Mouse (Mus musculus): Measurements from ENCODE around the gene Meis1.

- TF ChIP-seq POLR2A (IDR thresholded peaks at IDR 0.05; ENCODE audit: insufficient read depth, low read length) (no peak), CTCF (IDR thresholded peaks at IDR 0.05; ENCODE audit: low read depth, low read length) (no peak)
Measured at GRCm38 (mm10) chr11:18874278-18875000, 144.3 kb downstream of the Meis1 start.
